Mouse (Mus musculus) kidney, adult 18-20 months (tissue): Measurements from ENCODE around the gene Vmn1r180.
"Not testable (repeated sequence)": the region's sequence is repeated elsewhere in the genome, so short reads cannot be mapped to it uniquely, and the experiment has no call there.

Experiments
- DNase-seq: peaks from one replicate; pipeline ENCODE4 v3.0.0; 2021

Gene Vmn1r180

DNA sequence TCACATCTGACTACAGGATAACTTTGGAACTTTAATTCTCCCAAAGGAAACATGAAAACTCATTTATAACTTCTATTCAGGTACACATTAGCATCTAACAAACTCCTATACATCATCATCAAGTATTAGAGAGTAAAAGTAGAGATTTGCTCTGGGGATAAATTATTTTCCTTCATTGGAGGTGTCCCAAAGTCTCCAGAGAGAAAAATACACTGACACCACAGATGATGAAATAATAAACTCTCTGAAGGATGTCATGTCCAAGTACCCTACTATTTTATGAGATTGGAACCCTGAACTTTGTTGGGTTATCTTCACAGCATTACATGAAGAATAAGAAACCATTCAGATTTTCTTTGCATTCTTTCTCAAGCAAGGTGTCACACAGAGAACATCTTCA is at the start of gene Vmn1r180:
TSS of gene Vmn1r180 (plus strand) at position 301 of the 400 bp plus-strand sequence.
- DNase-seq, result no peak

DNA sequence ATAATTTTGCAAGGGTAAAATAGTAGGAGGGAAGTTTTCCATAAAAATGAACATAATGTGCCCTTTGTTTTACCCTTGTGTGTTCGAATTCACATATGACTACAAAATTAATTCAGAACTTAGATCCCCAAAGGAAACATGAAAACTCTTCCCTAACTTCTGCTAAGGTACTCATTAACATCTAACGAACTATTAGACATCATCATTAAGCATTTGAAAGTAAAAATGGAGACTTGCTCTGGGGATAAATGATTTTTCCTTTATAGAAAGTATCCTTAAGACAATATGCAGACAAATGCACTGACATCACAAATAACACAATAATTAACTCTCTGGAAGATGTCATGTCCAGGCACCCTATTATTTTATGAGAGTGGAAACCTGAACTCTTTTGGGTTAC is 23.8 kb upstream of the Vmn1r180 start, which contains the start of gene Vmn1r179:
TSS of gene Vmn1r179 (plus strand) at position 301 of the 400 bp plus-strand sequence.
- DNase-seq, result no peak

DNA sequence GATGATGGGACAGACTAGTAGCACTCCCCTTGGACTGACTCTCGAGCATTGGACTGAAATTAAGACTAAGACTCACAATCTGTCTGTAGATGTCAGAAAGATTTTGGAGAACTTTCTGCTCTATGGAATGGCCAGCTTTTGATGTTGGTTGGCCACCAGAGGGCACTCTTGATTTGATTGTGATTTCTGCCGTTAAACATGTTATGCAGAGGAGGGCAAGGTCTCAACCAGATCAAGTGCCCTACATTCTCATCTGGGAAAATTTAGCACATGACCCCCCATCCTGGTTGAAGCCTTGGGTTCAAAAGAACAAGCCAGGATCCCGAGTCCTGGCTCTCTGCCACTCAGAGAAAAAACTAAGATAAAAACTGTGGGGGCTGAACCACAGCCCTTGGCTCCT is 17.6 kb downstream of the Vmn1r180 start:
- peak; percentile 25 for DNase-seq

DNA sequence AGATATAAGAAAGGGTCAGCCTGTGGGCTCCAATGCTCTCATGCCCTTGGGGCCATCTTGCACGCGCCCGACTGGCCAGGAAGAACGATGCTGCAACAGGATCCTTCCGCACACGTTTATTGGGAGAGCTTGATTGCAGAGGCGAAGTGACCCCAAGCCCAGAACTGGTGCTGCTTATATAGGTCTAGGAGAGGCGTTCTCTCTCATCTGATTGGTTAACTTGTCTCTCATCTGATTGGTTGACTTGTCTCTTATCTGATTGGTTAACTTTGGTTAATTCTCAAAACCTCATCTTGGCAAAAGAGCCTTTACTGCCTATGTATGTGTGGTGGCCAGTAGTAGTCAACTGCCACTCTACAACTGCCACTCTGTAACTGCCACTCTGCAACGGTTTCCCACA is 23.9 kb downstream of the Vmn1r180 start, which contains the start of gene Vmn1r181:
TSS of gene Vmn1r181 (plus strand) at position 301 of the 400 bp plus-strand sequence.
- DNase-seq, result not testable (repeated sequence)

DNA sequence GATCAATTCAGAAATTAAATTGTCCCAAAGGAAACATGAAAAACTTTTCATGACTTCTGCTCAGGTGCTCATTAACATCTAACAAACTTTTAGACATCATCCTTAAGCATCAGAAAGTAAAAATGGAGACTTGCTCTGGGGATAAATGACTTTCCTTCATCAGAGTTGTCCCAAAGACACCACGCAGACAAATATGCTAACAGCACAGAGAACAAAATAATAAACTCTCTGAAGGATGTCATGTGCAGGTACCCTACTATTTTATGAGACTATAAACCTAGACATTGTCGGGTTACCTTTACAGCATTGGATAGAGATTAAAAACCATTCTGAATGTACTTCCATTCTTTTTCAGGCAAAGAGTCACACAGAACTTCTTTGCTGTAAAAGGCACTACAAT is 51.0 kb downstream of the Vmn1r180 start, which contains the start of gene V1rd19:
TSS of gene V1rd19 (plus strand) at position 301 of the 400 bp plus-strand sequence.
- DNase-seq, result no peak
